Mouse (Mus musculus) CD4-positive, CD25-positive, alpha-beta regulatory T cell, adult 2 months (primary cell): Measurements from ENCODE around the gene B4galt1.

Experiments
- DNase-seq: peaks from one replicate; pipeline ENCODE4 v3.0.0-alpha.2; 2012; ENCODE audit warnings: low read depth, low spot score

Gene B4galt1

DNA sequence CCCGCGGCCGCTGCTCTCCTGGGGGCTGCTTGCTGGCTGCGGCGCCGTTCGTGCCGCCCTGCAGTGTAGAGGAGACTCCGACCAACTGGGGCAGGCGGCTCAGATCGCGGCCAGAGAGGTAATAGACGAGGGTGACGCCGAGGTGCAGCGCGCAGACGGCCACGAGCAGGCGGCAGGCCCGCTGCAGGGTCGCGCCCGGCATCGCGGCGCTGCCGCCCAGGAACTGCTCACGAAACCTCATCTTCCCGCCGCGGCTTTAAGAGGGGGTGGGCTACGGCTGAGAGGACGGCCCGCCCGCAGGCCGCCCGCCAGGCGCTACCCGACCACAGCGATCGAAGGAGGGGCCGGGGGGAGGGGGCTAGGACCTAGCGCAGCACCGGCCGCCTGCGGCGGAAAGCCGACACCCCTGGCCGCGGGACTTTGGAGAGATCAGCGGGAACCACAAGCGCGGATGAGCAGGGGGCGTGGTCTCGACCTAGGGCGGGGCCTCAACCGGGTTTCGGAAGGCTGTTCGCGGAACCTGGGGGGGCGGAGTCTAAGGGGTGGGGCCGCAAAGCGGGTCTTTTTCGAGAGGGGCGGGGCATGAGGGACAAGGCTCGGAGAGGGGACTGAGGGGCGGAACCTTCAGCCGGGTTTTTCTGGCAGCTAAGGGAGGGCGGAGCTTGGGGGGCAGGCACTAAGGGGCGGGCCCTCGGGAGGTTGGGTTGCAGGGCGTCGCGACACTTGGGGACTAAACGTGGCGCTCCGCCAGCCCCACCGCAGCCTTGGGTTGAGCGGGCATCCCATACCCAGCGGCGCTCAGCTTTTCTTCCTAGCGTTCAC is at the start of gene B4galt1:
TSS of gene B4galt1 (minus strand) at position 441 of the 822 bp plus-strand sequence.
- DNase-seq: peak; percentile 100

DNA sequence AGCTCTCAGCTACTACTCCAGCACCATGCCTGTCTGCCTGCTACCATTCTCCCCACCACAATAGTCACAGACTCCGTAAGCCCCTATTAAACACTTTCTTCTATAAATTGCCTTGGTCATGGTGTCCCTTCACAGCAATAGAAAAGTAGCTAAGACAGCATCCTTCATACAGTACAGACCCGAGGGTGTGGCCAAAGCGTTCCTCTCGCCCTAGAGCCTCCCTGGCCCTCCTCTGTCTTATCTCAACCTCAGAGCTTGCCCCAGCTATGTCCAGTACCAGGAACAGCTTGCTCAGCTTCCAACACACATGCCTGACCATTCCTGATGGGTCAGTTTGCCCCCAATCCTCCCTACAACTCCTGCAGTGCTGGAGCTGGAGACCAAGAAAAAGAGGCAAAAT is 46.8 kb upstream of the B4galt1 start:
- no peak for DNase-seq

- no peak for DNase-seq
These were observed 46.3 kb upstream of the B4galt1 start for GRCm38 (mm10) chr4:40900071-40900470.

GRCm38 (mm10) chr4:40899264-40899663 is 45.5 kb upstream of the B4galt1 start:
- DNase-seq: no peak

DNA sequence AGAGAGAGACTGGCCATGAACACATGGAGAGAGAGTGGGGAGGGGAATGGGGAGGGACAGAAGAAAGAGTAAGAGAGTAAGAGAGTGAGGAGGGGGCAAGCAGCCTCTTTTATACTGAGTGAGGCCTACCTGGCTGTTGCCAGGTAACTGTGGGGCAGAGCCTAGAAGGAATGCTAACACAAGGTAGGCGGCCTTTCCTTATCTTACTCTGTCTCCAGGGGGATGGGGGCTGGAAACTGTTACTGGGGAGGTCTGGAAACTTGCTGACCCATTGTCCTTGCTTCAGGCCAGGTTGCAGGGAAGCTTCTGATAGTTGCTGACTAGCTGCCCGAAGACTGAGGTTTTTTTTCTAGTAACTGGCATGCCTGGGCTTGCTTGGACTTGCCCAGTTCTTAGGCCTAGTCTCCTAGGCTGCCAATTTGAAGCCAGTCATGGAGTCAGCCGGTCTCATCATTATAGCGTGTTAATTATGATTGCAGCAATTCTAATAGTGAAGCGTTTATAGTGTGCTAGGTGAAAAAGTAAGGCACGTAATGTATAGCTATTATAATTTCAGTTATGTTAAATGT is 44.8 kb upstream of the B4galt1 start:
- no peak for DNase-seq

- DNase-seq: no peak
These were observed 41.8 kb upstream of the B4galt1 start for GRCm38 (mm10) chr4:40895646-40896045.

- DNase-seq: no peak
These were observed 41.3 kb upstream of the B4galt1 start for GRCm38 (mm10) chr4:40895118-40895517.

GRCm38 (mm10) chr4:40891206-40891605 is 37.4 kb upstream of the B4galt1 start:
- no peak for DNase-seq

- DNase-seq: no peak
These were observed 36.2 kb upstream of the B4galt1 start for GRCm38 (mm10) chr4:40889983-40890382.

GRCm38 (mm10) chr4:40889252-40889651 is 35.4 kb upstream of the B4galt1 start:
- DNase-seq: no peak

DNA sequence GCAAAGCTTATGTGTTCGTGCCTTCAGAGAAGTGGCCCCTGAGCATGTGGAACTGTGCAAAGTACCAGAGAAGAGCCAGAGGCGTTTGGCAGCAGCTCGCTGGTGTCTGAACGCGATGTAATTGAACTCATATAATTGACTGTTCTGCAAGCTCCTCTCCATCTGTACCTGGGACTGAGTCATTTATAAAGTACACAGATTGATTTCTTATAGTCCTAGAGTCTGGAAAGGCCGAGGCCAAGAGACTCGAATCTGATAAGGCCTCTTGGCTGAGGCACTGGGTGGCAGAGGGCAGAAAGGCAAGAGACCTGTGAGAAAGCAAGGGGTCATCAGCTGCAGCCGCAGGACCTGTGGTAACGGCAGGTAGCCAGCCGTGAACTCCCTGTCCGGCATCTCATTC is 35.0 kb upstream of the B4galt1 start:
- no peak for DNase-seq

- DNase-seq: no peak
These were observed 32.1 kb upstream of the B4galt1 start for GRCm38 (mm10) chr4:40885883-40886282.

DNA sequence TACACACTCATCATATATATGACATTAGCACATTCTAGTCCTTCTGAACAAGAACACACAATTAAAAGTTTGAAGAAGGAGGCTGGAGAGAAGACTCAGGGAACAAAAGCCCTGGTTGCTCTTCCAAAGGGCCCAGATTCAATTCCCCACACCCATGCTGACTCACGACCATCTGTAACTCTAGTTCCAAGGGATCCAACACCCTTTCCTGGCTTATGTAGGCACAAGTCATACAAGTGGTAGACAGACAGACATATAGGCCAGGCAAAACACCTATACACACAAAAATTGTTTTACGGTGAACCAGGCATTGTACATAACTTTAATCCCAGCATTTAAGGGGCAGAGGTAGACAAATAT is 31.3 kb upstream of the B4galt1 start:
- no peak for DNase-seq

GRCm38 (mm10) chr4:40884282-40885165 is 30.7 kb upstream of the B4galt1 start:
- no peak for DNase-seq

GRCm38 (mm10) chr4:40883200-40883599 is 29.4 kb upstream of the B4galt1 start:
- peak; percentile 63 for DNase-seq

GRCm38 (mm10) chr4:40877528-40877927 is 23.7 kb upstream of the B4galt1 start:
- DNase-seq: no peak

- peak; percentile 86 for DNase-seq
These were observed 23.1 kb upstream of the B4galt1 start for GRCm38 (mm10) chr4:40876814-40877371.

GRCm38 (mm10) chr4:40875842-40876241 is 22.0 kb upstream of the B4galt1 start:
- DNase-seq: peak; percentile 88

GRCm38 (mm10) chr4:40874794-40875552 is 21.2 kb upstream of the B4galt1 start:
- DNase-seq: peak; percentile 8

DNA sequence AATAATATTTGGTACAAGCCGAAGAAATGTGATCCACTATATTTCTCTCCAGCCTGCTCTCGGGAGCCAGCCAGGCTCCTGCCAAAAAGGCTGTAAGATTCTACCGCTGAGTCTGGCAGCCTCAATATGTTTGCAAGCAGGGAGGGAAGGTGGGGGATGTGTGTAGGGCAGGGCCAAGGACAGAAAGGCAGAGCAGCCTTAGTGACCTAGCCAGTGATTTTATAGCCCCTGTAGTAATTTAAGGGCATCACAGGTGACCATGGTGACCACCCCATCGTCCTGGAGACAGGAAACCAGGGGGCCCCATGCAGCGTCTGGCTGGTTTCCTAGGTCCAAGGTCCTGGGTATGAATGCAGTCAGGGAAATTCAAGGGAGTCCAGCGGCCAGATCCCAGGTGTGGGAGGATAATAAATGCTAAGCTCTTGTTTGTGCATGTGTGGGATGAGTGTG is 20.4 kb upstream of the B4galt1 start:
- no peak for DNase-seq

- DNase-seq: no peak
These were observed 19.5 kb upstream of the B4galt1 start for GRCm38 (mm10) chr4:40873320-40873719.
